Mouse (Mus musculus) frontal cortex, postnatal 36 days (tissue): ENCODE measurements around the gene Gm48551.

ENCODE experiments used
- DNase-seq, 2 experiments: peaks; one replicate each; pipeline ENCODE4 v3.0.0; 2022; ENCODE audit warnings: low spot score in 2 of 2

Gene Gm48551

DNA sequence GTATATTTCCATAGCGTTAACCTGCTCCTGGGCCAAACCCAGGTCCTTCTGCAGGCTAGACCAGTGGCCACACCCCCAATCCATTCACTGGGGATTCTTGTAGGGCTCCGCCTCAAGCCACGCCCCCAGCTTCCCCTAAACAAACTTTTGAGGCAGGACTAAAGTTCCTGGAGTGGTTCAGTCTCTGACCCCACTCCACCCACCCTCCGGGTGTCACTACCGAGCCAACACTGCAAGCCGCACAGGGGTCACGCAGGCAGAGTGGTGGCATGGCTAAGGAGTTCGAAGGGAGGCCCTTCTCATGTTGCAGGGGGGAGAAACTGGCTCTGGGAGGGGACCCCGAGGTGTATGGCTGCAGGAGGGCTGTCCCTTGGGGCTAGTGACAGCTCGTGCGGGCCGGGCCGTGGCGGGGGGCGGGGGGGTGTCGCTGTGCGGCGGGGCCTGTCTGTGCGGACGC lies 45.4 kb downstream of the Gm48551 start:
- DNase-seq, result no peak

DNA sequence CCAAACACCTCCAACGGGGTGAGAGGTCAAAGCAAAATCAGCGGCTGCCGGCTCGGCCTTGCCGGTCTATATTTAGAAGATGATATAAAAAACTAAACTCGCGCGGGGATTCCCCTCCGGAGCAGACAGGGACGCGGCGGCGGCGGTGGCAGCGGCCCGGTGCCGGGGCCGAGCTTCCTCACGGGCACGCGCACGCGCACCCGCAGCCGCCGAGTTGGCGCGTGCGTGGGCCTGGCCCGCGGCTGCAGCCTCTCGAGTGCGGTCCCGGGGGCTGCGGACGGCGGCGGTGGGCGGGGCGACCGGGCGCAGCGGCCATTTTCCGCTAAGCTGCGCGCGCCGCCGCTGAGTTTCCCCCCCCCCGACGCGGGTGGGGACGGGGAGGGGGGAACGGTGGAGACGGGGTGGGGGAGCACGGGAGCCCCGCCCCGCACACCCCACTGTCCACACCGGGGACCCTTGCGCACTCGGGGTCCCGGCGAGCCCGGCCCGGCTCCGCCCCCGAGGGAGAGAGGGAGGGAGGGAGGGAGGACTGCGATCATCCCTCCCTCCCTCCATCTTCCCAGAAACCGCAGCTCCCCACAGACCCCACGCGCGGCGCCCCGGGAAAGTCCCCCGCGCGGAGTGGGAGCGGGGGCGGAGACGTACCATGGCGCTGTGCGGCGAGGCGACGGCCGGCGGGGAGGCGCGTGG lies 46.0 kb downstream of the Gm48551 start:
- peak; percentile 75 to 85 for DNase-seq

DNA sequence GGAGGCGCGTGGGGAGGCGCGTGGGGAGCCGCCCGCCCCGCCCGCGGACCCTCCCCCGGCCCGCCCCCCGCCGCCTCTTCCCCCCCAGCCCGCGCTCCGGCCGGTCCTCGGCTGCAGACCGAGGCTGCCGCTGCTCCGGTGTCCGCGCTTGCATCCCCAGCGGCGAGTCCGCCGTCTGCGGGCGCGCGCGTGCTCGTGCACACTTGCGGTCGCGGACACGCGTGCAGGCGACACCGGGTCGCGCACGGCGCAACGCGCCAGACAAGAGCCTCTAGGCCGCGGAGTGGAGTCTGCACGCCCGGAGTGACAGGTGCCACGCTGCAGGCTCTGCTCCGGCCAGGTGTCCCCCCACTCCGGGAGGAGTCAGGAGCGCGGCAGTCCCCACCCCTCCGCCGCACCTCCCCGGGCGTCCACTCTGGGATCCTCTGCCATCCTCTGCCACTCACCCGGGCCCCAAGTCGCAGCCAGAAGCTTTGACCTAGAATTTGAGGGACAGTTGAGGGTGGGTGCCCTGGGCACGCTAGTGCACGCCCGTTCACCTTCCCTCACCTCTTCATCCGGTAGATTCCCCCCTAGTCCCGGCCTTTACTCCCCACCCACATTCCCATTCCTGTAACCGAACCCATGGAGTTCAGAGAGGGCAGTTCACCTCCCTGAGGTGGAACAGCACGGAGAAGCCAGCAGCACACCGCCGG lies 46.7 kb downstream of the Gm48551 start:
- DNase-seq, result peak; percentile 71 to 78

DNA sequence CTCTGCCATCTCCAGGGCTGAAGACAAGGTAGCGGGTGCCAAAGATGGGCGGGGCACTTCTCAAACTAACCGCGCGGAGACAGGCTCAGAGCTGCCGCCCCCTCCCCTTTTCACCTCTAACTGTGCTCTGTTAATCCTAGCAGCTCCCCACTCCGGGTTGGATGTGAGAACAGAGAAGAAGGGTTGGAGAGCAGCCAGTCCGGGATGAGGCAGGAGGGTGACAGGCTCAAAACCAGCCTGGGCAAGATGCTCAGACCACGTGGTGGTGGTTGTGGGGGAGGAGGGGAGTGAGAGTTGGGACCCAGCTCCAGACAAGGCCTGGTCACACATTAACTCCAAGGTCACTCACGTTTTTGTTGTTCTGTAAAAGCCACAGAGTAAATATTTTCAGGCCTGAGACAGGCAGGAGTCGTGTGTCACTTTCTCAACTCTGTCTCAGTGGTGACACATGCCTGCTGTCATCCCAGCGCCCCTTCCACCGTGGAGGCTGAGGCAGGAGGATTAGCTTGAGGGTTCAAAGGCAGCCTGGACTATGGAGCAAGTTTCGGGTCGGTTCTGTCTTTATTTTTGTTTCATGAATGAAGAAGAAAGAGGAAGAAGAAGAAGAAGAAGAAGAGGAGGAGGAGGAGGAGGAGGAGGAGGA lies 47.4 kb downstream of the Gm48551 start:
- DNase-seq, result no peak

DNA sequence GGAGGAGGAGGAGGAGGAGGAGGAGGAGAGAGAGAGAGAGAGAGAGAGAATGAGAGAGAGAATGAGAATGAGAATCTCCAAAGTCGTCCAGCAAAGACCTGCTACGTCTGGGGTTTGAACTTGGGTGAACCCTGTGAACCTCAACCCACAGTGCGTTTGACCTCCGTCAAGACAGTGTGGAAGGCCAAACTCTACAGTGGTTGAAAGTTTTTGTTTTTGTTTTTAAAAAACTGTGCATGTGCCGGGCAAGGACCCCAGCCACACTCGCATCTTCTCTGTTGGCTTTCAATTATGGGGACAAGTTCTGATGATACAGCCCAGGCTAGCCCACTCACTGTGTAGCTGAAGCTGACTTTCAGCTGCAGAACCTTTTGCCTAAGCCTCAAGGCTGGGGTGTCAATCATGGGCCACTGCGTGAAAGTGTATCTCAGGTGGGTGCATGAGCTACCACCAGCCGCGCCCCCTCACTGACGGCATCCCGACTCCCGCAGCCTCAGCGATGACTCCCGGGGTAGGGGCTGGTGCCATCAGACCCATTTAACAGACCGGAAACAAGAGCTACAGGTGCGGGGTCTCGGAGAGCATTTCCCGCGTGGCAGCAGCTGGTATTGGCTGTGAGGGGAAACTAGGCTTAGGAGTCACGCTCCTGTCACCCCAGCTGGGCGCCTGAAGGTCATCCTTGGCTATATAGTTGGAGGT lies 48.1 kb downstream of the Gm48551 start:
- no peak for DNase-seq

DNA sequence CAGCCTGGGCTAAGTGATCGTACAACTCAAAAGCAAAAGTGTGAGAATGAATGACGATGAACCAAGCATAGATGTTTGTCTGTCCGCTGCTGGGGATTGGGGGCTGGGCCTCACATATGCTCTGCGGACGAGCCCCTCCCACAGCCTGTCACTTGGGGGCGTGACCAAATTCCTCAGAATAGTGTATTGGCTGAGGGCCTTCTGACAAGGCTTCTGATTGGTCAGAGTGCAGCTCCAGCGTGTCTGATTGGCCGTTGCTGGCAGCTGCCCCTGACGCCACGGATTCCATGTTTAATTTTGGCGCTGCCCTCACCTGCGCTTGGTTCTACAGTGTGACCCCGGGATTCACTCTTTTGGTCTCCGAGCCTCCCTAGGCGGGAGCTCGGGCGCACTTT lies 48.6 kb downstream of the Gm48551 start:
- DNase-seq, result peak; percentile 88 to 96

DNA sequence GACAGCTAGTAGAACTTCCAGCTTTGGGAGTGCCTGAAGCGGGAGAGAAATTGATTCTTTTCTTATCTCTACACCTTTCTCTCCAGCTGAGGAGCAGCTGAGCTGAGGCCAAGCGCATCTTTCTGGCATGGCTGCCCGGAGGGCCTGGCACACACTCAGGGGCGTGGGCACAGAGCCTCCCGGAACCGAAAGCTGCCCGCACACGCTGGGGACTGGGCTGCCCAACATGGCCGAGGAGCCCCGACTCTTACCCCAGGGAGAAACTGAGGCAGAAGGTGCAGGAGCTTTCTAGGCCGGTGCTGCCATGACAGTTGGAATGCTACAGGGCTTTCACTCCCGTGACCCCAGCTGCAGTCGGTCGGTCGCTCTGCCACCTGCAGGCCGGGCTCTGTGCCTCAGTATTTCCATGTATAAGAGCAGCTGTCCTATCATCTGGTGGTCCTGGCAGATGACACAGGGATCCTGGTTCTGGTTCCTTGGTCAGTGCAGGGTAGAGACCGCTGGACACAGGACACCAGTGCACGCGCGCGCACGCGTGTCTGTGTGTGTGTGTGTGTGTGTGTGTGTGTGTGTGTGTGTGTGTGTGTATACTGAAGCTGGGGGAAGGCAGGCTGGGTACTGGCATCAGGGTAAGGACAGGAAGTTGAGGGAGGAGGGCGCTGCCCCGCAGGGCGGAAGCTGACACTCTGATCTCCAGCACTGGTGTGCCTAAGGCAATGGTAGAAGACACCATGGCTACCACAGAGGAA lies 49.4 kb downstream of the Gm48551 start:
- no peak for DNase-seq

DNA sequence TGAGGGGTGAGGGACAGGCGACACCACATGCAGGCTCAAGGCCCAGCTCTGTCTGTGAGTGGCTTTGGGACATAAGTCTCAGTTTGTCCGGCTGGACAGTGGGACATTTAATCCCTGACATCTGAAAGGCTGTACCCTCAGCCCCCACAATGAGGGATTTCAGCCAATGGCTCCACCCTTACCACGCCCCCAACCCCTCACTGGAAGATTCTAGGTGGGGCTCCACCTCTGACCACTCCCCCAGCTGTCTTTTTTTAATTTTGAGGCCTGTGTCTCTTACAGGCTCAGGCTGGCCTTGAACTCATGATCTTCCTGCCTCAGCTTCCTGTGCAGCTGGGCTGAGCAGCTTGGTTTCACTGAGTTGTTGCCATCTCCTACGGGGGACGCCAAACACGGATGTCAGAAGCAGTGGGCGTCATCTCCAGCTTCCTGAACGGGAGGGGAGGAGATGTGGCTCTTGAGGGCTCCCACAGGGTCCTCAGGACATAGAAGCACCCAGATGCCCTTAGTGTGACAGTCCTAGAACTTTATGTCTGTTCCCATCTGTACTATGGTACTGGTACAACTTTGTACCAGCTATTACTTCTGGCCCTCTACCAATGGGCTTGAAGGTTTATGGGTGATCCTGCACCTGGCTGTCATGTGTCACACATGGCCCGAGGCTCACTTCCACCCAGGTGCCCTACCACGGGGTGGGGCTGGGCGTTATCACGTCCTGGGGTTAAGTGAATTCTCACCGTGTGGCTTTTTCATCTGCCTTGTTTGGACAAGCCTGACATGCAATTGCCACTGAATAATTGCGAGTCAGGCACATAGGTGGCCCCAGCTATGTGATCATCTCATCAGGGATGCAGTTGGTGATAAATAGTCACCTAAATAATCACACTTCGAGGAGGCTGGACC lies 50.3 kb downstream of the Gm48551 start:
- no peak for DNase-seq

DNA sequence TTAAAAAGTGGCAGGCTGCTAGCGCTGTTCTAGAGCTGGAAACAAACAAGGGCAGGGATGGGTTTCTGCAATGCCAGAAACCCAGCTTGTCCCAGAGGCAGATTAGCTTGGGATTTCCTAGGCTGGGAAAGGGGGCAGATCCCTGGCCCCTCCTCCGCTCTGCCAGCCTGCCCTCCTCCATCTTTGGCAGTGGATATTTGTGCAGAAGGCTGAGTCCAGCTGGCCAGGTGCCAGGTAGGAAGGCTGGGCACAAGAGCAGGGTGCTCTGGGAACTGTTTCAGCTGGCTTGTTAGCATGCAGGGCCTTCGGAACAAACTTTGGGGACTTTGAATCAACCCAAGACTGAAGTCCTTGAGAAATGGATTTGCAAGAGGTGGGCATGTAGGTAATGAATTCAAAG lies 51.2 kb downstream of the Gm48551 start:
- peak in 1 of 2 experiments; percentile 78 for DNase-seq

DNA sequence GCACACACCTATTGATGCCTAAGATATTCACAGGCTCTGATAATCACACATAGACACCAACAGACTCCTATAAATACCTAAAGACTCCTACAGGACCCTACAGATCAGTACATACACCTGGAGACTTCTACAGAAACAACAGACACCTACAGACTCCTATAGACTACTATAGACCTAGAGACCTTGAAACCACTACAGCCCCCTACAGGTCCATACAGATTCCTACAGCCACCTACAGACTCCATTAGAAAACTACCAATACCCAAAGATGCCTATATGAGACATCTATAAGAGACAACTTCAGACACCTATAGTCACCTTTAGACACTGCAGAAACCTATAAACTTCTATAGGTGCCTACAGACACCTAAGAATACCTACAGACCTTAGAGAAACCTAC lies 56.8 kb downstream of the Gm48551 start:
- DNase-seq, result no peak
